Mouse (Mus musculus) megakaryocyte, adult 5-6 weeks (primary cell): ENCODE measurements around the gene C1qtnf9. TPM values are rescaled to one million over a fixed set of nuclear protein-coding genes. Genes with fewer than 3 reads are reported as not detected.

Experiments used
- ATAC-seq: 2 replicates; pipeline ENCODE4 v1.8.0; 2016; ENCODE audit warnings: mild to moderate bottlenecking, inconsistent platforms; ENCODE audit not compliant: poor library complexity, severe bottlenecking
- total RNA-seq, 2 experiments: library from RNA; stranded (forward) in 1 of 2; stranded (reverse) in 1 of 2; fragments of 153-499, 151-499 nt in 1 of 2; fragments of 221-1000, 200-1000 nt in 1 of 2; gene quantifications; 2 replicates each; pipeline versions ENCODE4 v1.2.3 to v1.2.4; 2015 to 2017

Gene C1qtnf9
- total RNA-seq (2015) = not detected in 2 replicates
- total RNA-seq (2017) = not detected in 2 replicates

GRCm38 (mm10) chr14:60767884-60768283 lies at the start of gene C1qtnf9:
C1qtnf9 (plus strand) TSS chr14:60768134.
- no peak for ATAC-seq

DNA sequence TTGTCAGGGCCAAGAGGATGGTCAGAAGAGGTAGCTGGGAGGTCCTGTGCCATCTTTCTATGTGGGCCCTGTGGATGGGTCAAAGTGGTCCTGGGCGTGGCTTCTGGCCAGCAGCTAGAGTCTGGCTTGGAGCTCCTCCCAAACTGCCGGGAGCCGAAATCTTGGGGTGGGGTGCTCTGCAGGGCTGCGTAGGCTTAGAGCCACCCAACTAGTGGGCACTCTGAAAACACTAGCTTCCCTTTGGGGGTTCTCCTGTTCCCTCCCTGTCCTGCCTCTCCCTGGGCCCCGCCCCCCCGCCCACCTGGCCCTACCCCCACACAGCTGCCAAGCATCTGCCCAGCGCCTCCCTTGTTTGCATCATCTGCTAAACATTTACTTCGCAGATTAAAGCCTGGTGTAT lies 46.6 kb upstream of the C1qtnf9 start:
- ATAC-seq = 0 out of 2 replicates have a peak, but pooled peaks have one; percentile 8

- peak; percentile 29; the same call in 1 of the 2 replicates for ATAC-seq
These were observed 46.0 kb upstream of the C1qtnf9 start for GRCm38 (mm10) chr14:60721938-60722337.

DNA sequence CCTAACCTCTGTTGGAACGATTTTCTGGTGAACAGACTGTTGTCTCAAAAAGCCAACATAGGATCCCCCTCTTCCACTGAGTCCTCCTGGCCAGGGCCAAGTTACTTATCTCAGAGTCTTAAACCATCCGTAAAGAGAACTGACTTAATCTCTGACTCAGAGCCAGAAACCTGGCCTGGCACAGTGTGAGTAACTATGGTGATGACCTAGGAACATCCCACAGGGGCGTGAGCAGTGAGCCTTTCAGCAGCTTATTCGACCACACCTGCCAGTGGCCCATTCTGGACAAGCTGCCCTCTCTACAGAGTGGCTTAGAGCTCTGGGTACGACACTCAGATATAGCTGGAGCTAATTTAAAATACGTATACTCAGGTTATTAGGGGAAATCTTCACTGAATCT lies 41.8 kb upstream of the C1qtnf9 start:
- ATAC-seq = no peak

- ATAC-seq = peak; percentile 58
These were observed 40.8 kb upstream of the C1qtnf9 start for GRCm38 (mm10) chr14:60727130-60727529.

DNA sequence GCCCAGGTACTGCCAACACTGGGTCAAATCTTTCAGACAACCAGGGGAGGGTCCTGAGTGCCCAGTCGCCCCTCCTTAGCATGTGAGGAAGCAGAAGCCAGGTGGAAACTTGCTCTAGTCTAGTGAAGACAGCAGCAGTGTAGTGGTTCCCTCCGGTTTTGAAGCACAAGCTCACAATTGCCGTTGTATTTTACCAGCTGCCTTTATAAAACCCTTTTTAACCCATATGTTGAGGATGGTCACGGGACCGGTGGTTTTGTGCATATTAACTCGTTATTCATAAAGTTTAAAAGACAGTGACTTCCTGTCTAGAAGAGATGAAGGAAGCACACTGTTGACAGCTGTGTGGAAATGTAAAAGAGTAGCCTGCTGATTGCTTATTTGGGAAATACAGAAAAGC lies 35.9 kb upstream of the C1qtnf9 start:
- ATAC-seq = no peak

GRCm38 (mm10) chr14:60732787-60733186 lies 35.1 kb upstream of the C1qtnf9 start:
- ATAC-seq = peak; percentile 36

DNA sequence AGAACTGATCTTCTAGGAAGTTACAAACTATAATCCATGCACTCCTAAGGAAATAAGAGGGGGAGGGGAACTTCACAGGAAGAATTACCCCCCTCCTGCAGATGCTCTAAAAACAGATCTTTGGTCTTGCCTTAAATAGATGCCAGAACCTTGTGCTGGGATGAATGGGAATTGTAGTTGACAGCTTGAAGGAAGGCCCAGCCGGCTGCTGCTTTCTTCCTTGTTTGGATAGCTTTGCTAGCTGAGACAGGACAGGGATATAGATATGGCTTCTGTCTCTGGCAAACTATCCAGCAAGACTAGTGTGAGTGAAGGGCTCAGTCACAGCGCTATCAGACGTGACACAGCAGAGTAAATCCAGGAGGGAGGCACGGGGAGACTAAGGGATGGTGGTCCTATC lies 34.2 kb upstream of the C1qtnf9 start:
- ATAC-seq = no peak

- no peak for ATAC-seq
These were observed 32.7 kb upstream of the C1qtnf9 start for GRCm38 (mm10) chr14:60735206-60735605.

- peak; percentile 36 for ATAC-seq
These were observed 31.9 kb upstream of the C1qtnf9 start for GRCm38 (mm10) chr14:60735848-60736547.

DNA sequence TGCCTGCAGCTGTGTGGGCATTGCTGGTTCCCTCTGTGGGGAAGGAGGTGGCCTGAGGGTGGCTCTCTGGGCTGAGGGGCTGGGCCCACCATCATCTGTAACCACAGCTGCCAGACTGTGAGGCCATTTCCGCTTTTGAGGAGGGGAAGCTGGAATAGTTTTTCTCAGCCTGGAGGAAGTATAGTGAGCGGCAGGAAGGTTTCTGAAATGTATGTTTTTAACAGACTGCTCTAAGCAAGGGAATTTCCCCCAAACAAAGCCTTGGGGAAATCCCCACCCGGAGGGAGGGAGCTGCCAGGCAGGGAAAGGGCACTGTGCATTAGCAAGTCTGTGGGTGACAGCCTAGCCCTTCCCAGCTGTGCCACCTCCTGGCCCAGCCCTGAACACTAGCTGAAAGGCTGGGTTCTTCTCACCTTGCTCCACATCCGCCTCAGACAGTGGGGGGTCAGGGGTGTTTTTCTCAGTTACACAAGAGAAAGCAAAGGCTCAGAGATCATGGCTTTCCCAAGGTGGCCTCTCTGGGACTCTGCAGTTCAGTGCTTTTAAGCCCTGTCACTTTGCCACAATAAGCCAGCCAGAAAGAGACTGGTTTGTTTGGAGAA lies 31.2 kb upstream of the C1qtnf9 start:
- ATAC-seq = peak; percentile 63

- no peak for ATAC-seq
These were observed 30.7 kb upstream of the C1qtnf9 start for GRCm38 (mm10) chr14:60737202-60737611.

- peak; percentile 40 for ATAC-seq
These were observed 29.4 kb upstream of the C1qtnf9 start for GRCm38 (mm10) chr14:60738434-60738938.

- no peak for ATAC-seq
These were observed 28.8 kb upstream of the C1qtnf9 start for GRCm38 (mm10) chr14:60739155-60739554.

- no peak for ATAC-seq
These were observed 28.3 kb upstream of the C1qtnf9 start for GRCm38 (mm10) chr14:60739616-60740015.

GRCm38 (mm10) chr14:60740507-60740906 lies 27.4 kb upstream of the C1qtnf9 start:
- ATAC-seq = no peak

- ATAC-seq = no peak
These were observed 26.9 kb upstream of the C1qtnf9 start for GRCm38 (mm10) chr14:60741033-60741432.

DNA sequence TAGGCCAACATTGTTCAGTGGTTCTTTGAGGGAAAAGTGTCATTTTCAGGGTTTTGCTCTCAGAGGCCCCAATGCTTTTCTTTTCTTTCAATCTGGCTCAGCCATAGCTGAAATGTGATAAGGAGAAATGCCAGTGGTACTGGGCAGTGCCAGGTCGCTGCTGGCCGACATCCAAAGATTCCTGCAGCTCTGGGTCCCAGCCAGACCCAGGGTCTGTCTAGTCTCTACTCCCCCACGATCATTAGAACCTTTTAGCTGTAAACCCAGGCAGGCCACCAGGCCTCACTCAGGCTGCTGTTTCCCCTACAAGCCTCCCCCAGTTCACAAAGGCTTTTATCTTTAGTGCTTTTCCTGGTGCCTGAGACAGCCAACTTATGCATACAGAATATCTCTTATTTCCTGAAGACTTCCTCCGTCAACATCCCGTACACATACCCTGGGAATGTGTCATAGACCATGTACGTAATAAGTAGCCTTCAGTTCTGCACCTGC lies 26.4 kb upstream of the C1qtnf9 start:
- ATAC-seq = no peak

GRCm38 (mm10) chr14:60743681-60744080 lies 24.3 kb upstream of the C1qtnf9 start:
- ATAC-seq = no peak

DNA sequence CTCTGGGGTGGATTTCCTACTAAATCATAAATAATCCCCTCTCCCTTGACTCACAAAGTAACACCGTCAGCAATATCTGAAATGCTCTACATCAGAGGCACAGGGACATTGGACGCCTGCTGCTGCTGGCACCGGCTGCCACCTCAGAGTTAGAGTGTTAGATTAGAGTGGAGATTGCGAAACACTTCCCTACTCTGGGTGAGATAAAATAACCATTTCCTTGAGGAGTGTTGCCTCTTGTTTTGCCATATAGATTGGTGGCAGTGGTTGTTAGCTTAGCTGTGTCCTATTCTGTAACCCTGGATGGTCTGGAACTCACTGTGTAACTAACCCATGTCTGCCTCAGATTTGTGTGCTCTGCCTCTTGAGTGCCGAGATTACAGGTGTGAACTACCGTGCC lies 22.7 kb upstream of the C1qtnf9 start:
- peak; percentile 18; the same call in 1 of the 2 replicates for ATAC-seq

- ATAC-seq = no peak
These were observed 21.8 kb upstream of the C1qtnf9 start for GRCm38 (mm10) chr14:60746141-60746540.
